Mouse (Mus musculus): ENCODE results near the gene Cfhr1.

Gene Cfhr1

GRCm38 (mm10) chr1:139560024-139560423, at the start of gene Cfhr1:
TSS of gene Cfhr1 (minus strand) at chr1:139560272.
- DNase-seq (ENCODE audit: low read depth, low spot score), result no peak

GRCm38 (mm10) chr1:139551311-139551710, 8.8 kb downstream of the Cfhr1 start:
- no peak for DNase-seq (ENCODE audit: low read depth, low spot score)

GRCm38 (mm10) chr1:139548536-139548935, 11.5 kb downstream of the Cfhr1 start:
- DNase-seq (ENCODE audit: low read depth, low spot score), result no peak

GRCm38 (mm10) chr1:139514556-139514955, 45.5 kb downstream of the Cfhr1 start:
- DNase-seq (ENCODE audit: low read depth, low spot score), result no peak

- DNase-seq (ENCODE audit: low read depth, low spot score), result no peak
Observed at GRCm38 (mm10) chr1:139501258-139501752, 58.8 kb downstream of the Cfhr1 start, which contains the start of gene F13b. TSS of gene F13b (plus strand) at chr1:139501702.

- DNase-seq (ENCODE audit: low read depth, low spot score), result no peak
Observed at GRCm38 (mm10) chr1:139499751-139500150, 60.3 kb downstream of the Cfhr1 start.

Data from CD4-positive helper T cell, adult 2 months (primary cell).